Mouse (Mus musculus) stomach, postnatal 0 days (tissue): ENCODE results near the gene Gnat1. TPM values are rescaled to one million over a fixed set of nuclear protein-coding genes. Genes with fewer than 3 reads are reported as not detected.

Source experiments
- ATAC-seq: fragments of 200-750 bp; cut with Nextera tagmentation; 2 replicates; pipeline ENCODE4 v1.8.0; 2017; ENCODE audit not compliant: low FRiP score, low TSS enrichment
- DNase-seq: peaks from one replicate; pipeline ENCODE4 v3.0.0-alpha.2; 2016; ENCODE audit warnings: low spot score
- H3K27ac ChIP-seq: fragments of 300-500 bp; sonication (generic); replicated peaks from 2 replicates; pipeline ENCODE4 v1.5.1; 2014; ENCODE audit warnings: mild to moderate bottlenecking, control low read depth
- H3K27me3 ChIP-seq: fragments of 300-500 bp; sonication (generic); 2 replicates; pipeline ENCODE4 v1.6.1; 2014; ENCODE audit warnings: low read length; ENCODE audit not compliant: control insufficient read depth, insufficient read depth
- H3K36me3 ChIP-seq: fragments of 300-500 bp; sonication (generic); 2 replicates; pipeline ENCODE4 v1.6.1; 2014; ENCODE audit warnings: low read length, mixed read lengths; ENCODE audit not compliant: control insufficient read depth, insufficient read depth
- H3K4me1 ChIP-seq: fragments of 300-500 bp; sonication (generic); replicated peaks from 2 replicates; pipeline ENCODE4 v1.6.1; 2014; ENCODE audit warnings: antibody characterized with exemption; ENCODE audit not compliant: control insufficient read depth, insufficient read depth
- H3K4me2 ChIP-seq: fragments of 300-500 bp; sonication (generic); replicated peaks from 2 replicates; pipeline ENCODE4 v1.6.1; 2014; ENCODE audit warnings: low read depth, mild to moderate bottlenecking, control low read depth, moderate library complexity
- H3K4me3 ChIP-seq: fragments of 300-500 bp; sonication (generic); 2 replicates; pipeline ENCODE4 v1.5.1; 2014; ENCODE audit warnings: low read depth, low read length, control low read depth
- H3K9ac ChIP-seq: fragments of 300-500 bp; sonication (generic); 2 replicates; pipeline ENCODE4 v1.6.1; 2014; ENCODE audit warnings: mild to moderate bottlenecking, low read length, control low read depth, mixed read lengths
- H3K9me3 ChIP-seq: fragments of 300-500 bp; sonication (generic); 2 replicates; pipeline ENCODE4 v1.6.1; 2016; ENCODE audit warnings: low read length; ENCODE audit not compliant: control insufficient read depth
- CTCF ChIP-seq: IDR thresholded peaks from 2 replicates; pipeline ENCODE4 v1.5.1; 2016; ENCODE audit warnings: antibody characterized with exemption, low read depth, mild to moderate bottlenecking, moderate library complexity
- EP300 ChIP-seq: optimal IDR thresholded peaks from 2 replicates; pipeline ENCODE3; 2016; ENCODE audit warnings: antibody characterized with exemption
- WGBS: fragments of 180-500 bp; shearing (Covaris S2); extraction: QIAGEN DNeasy Blood & Tissue Kit; methylation state at CpG from one replicate; pipeline ENCODE4 v1.1.7; 2014; 5-methylcytosine and 5-hydroxymethylcytosine counted together
- polyA plus RNA-seq: library from polyadenylated mRNA; unstranded; fragments of >200 nt; fragmentation: Nextera tagmentation; extraction: Ambion mirVana; gene quantifications from 2 replicates; pipeline ENCODE4 v1.2.1, GENCODE M21; 2015

Gene Gnat1
- polyA plus RNA-seq, 1 experiment from 2014 or later, result 2.9 TPM

- TF ChIP-seq CTCF (no peak), EP300 (no peak)
- ATAC-seq (no peak), DNase-seq (no peak)
- Histone ChIP-seq H3K27me3 (no peaks in the 10 kb centered on the region), H3K27ac (no peak overlapping the region), H3K4me3 (no peak overlapping the region), H3K9me3 (no peaks in the 10 kb centered on the region), H3K4me1 (peaks cover 5% of the 10 kb centered on the region), H3K4me2 (no peak overlapping the region), H3K9ac (no peak overlapping the region), H3K36me3 (no peaks in the 10 kb centered on the region)
- WGBS, result 67% methylated on average over 8 of the region's 8 CpGs
Observed at GRCm38 (mm10) chr9:107662342-107662741, 17.2 kb downstream of the Gnat1 start.

GRCm38 (mm10) chr9:107660777-107661176 is 18.7 kb downstream of the Gnat1 start:
- no peaks in the 10 kb centered on the region for H3K9me3 ChIP-seq
- no peak overlapping the region for H3K27ac ChIP-seq
- 51% methylated on average over 3 of the region's 3 CpGs for WGBS
- no peak overlapping the region for H3K4me3 ChIP-seq
- no peak for DNase-seq
- no peak overlapping the region for H3K9ac ChIP-seq
- no peaks in the 10 kb centered on the region for H3K4me1 ChIP-seq
- no peaks in the 10 kb centered on the region for H3K36me3 ChIP-seq
- no peak overlapping the region for H3K4me2 ChIP-seq
- no peaks in the 10 kb centered on the region for H3K27me3 ChIP-seq
- TF ChIP-seq EP300, result no peak
- no peak for TF ChIP-seq CTCF
- ATAC-seq, result peak; percentile 11; the same call in 1 of the 2 replicates

GRCm38 (mm10) chr9:107659961-107660360 is 19.6 kb downstream of the Gnat1 start:
- Histone ChIP-seq H3K36me3 (no peaks in the 10 kb centered on the region), H3K4me3 (no peak overlapping the region), H3K27ac (no peak overlapping the region), H3K4me2 (no peak overlapping the region), H3K9me3 (no peaks in the 10 kb centered on the region), H3K4me1 (no peaks in the 10 kb centered on the region), H3K27me3 (no peaks in the 10 kb centered on the region), H3K9ac (no peak overlapping the region)
- ATAC-seq (no peak), DNase-seq (no peak)
- TF ChIP-seq EP300, result no peak
- no peak for TF ChIP-seq CTCF
- WGBS, result 89% methylated on average over 3 of the region's 3 CpGs

- H3K36me3 ChIP-seq, result no peaks in the 10 kb centered on the region
- no peak overlapping the region for H3K4me3 ChIP-seq
- H3K27me3 ChIP-seq, result no peaks in the 10 kb centered on the region
- H3K9ac ChIP-seq, result no peak overlapping the region
- peak; percentile 44 for DNase-seq
- no peak overlapping the region for H3K27ac ChIP-seq
- H3K4me2 ChIP-seq, result no peak overlapping the region
- 72% methylated on average over 10 of the region's 10 CpGs for WGBS
- TF ChIP-seq EP300, result no peak
- no peak for TF ChIP-seq CTCF
- no peaks in the 10 kb centered on the region for H3K9me3 ChIP-seq
- ATAC-seq, result peak; percentile 22; the same call in 1 of the 2 replicates
- no peaks in the 10 kb centered on the region for H3K4me1 ChIP-seq
Observed at GRCm38 (mm10) chr9:107659551-107659950, 20.0 kb downstream of the Gnat1 start.

- WGBS, result 80% methylated on average over 6 of the region's 6 CpGs
- Histone ChIP-seq H3K36me3 (no peaks in the 10 kb centered on the region), H3K4me1 (no peaks in the 10 kb centered on the region), H3K4me3 (no peak overlapping the region), H3K4me2 (no peak overlapping the region), H3K9ac (no peak overlapping the region), H3K27ac (no peak overlapping the region), H3K9me3 (no peaks in the 10 kb centered on the region), H3K27me3 (no peaks in the 10 kb centered on the region)
- no peak for TF ChIP-seq EP300
- TF ChIP-seq CTCF, result no peak
- ATAC-seq (no peak), DNase-seq (no peak)
Observed at GRCm38 (mm10) chr9:107658096-107658495, 21.4 kb downstream of the Gnat1 start.

GRCm38 (mm10) chr9:107657144-107657543 is 22.4 kb downstream of the Gnat1 start:
- Histone ChIP-seq H3K4me3 (no peak overlapping the region), H3K4me1 (no peaks in the 10 kb centered on the region), H3K9ac (no peak overlapping the region), H3K4me2 (no peak overlapping the region), H3K27me3 (no peaks in the 10 kb centered on the region), H3K9me3 (no peaks in the 10 kb centered on the region), H3K27ac (no peak overlapping the region), H3K36me3 (no peaks in the 10 kb centered on the region)
- ATAC-seq (no peak), DNase-seq (no peak)
- TF ChIP-seq EP300 (no peak), CTCF (no peak)
- 86% methylated on average over 5 of the region's 5 CpGs for WGBS
